Mouse (Mus musculus) megakaryocyte, embryonic 14.5 days (primary cell): Measurements from ENCODE around the gene Lrrn4cl. TPM values are rescaled to one million over a fixed set of nuclear protein-coding genes. Genes with fewer than 3 reads are reported as not detected.

ENCODE experiments used
- H3K27me3 ChIP-seq: replicated peaks from 2 replicates; pipeline ENCODE3; 2012; ENCODE audit warnings: inconsistent platforms
- H3K36me3 ChIP-seq: replicated peaks from 2 replicates; pipeline ENCODE3; 2012; ENCODE audit warnings: low read length, inconsistent platforms, mixed read lengths
- H3K4me1 ChIP-seq: 2 replicates; pipeline ENCODE4 v1.6.1; 2012; ENCODE audit warnings: inconsistent platforms
- H3K4me3 ChIP-seq: replicated peaks from 2 replicates; pipeline ENCODE3; 2012; ENCODE audit warnings: moderate library complexity, mild to moderate bottlenecking, inconsistent platforms
- H3K9me3 ChIP-seq: 2 replicates; pipeline ENCODE4 v1.6.1; 2012; ENCODE audit warnings: inconsistent platforms
- FLI1 ChIP-seq: IDR thresholded peaks from 2 replicates; pipeline ENCODE4 v1.6.1; 2012; ENCODE audit warnings: low read length, inconsistent platforms, mixed read lengths
- GATA1 ChIP-seq: IDR thresholded peaks from 3 replicates; pipeline ENCODE4 v1.6.1; 2012; ENCODE audit warnings: mixed read lengths, low read length, inconsistent platforms, borderline replicate concordance
- polyA plus RNA-seq: library from polyadenylated mRNA; stranded (reverse); fragments of >175 nt; gene quantifications from 2 replicates; pipeline ENCODE4 v1.2.3, GENCODE M21; 2012; ENCODE audit warnings: low replicate concordance; ENCODE audit not compliant: insufficient read depth

Gene Lrrn4cl
- polyA plus RNA-seq, 1 experiment: 0.23 TPM

DNA sequence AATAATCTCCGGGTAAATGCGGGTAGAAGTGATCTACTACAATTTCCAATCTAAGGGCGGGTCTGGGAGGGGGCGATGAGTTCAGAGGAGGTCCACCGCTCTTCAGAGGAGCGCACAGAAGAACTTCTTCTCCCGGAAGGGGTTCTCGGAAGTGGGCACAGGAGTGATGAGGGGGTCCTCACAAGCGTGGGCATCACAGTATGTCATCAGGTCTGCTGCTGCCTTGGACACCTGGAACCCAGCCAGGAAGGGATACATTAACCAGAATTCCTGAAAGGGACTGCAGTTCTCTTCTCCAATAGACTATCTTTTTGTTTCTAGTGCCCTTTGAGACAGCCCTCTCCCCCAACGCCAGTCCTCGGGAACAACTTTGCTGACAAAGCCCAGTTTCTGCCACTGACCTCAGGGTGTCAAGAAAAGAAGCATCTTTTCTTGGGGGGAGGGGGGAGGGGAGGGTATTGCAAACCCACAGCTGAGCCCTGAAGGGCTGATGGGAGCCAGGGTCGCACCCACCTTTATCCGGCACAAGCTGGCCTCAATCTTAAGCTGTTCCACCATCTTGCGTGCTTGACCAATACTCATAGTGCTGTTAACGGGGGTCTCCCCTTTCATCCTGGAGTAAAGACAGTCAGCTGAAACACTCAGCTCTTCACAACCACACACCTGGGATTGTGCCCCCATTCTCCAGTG lies 12.4 kb upstream of the Lrrn4cl start:
- peak overlapping the region; percentile 93 for H3K4me3 ChIP-seq
- TF ChIP-seq GATA1: no peak
- H3K9me3 ChIP-seq: no peaks in the 10 kb centered on the region
- no peaks in the 10 kb centered on the region for H3K27me3 ChIP-seq
- peaks cover 59% of the 10 kb centered on the region for H3K36me3 ChIP-seq
- H3K4me1 ChIP-seq: peaks cover 58% of the 10 kb centered on the region

DNA sequence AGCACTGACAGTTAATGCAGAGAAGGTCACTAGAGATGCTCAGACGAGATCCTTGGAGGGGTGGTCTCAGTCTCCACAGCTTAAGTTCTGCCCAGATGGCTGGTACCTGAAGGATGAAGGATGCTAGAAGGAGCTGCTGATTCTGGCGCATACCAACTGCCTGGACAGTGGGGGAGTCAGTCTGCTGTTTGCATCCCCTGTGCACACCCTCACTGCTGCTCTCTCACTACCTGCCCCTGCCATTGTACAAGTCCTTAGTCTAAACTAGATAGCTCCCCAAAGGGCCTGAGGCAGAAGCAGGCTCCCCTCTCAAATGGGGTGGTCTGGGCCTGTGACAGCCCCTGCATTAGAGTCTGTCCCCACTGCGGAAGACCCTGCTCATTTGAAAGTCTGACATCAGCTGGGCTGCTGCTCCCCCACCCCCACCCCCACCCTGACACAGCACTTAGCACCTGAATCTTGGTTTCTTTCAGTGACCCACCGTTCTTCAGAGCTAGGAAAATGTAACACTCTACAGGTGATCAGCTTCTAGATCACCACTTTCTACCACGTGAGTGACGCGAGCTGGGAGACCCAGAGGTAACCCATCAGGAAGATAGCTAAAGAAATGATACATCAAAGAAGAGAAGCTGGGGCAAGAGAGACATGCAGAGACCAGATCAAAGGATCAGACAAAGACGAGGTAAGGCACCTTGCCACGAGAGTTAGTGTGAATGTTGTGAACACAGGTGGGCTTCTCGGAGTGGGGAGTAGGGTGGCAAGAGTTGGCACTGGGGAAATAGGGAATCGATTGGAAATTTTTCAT lies 11.3 kb upstream of the Lrrn4cl start, which contains the start of gene Gng3:
Gng3 (minus strand) TSS at position 92 of the 805 bp plus-strand sequence.
- peaks cover 56% of the 10 kb centered on the region for H3K36me3 ChIP-seq
- no peak for TF ChIP-seq GATA1
- no peak for TF ChIP-seq FLI1
- no peaks in the 10 kb centered on the region for H3K27me3 ChIP-seq
- H3K4me1 ChIP-seq: peaks cover 59% of the 10 kb centered on the region
- no peaks in the 10 kb centered on the region for H3K9me3 ChIP-seq
- H3K4me3 ChIP-seq: peak within 1 kb of the TSS; percentile 94

DNA sequence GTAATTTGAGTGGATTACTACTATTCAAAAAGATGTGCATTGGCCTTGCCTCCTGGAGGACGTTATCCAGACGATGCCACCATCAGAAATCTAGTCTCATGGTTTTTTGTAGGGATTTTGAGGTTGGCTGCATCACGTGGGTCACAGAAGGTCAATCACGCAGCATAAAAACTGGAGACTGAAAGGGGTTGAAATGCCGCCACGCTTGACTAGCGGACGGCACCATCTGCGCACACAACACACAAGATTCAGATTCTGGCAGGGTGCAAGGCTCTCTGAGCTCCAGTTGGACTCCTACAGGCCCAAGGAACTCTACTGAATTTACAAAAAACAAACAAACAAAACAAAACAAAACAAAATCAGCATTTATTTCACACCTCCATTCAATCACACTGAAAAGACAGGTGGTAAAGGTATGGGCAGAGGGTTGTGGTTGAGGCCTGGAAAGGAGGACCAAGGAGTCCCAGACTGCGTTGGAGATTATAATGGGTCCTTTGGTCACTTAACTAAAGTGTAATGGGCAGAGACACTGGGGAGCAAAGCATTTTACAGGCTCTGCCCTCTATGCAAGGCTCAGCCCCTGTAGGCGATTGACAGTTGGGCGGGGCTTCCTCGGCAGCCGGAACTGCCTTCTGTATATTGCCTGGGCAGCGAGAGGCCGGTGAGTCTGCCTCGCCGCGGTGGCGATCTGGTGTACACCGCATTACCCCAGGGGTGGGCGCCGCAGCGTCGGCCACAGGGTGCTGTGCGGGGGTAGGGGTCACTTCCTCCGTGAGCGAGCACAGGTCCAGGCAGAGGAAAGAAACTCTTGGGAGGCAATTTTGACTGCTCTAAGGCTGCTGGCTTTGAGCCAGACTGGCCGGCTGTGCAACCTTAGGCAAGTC lies 10.4 kb upstream of the Lrrn4cl start:
- peak overlapping the region; percentile 94 for H3K4me3 ChIP-seq
- H3K9me3 ChIP-seq: no peaks in the 10 kb centered on the region
- no peak for TF ChIP-seq GATA1
- no peak for TF ChIP-seq FLI1
- H3K27me3 ChIP-seq: no peaks in the 10 kb centered on the region
- H3K4me1 ChIP-seq: peaks cover 62% of the 10 kb centered on the region
- H3K36me3 ChIP-seq: peaks cover 55% of the 10 kb centered on the region

DNA sequence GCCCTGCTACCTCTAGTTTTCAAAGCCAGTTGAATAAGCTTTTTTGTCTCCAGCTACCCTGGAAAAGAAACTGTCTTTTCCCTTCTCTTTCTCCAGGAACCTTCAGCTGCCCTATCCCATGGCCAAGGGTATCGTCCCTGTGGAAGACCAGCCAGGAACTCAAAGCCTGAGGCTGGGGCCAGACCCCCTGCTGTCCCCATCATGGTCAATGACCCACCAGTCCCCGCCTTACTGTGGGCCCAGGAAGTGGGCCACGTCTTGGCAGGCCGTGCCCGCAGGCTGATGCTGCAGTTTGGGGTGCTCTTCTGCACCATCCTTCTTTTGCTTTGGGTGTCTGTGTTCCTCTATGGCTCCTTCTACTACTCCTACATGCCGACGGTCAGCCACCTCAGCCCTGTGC lies 9.6 kb upstream of the Lrrn4cl start:
- peaks cover 62% of the 10 kb centered on the region for H3K4me1 ChIP-seq
- peaks cover 55% of the 10 kb centered on the region for H3K36me3 ChIP-seq
- peak overlapping the region; percentile 94 for H3K4me3 ChIP-seq
- H3K9me3 ChIP-seq: no peaks in the 10 kb centered on the region
- TF ChIP-seq FLI1 (no peak), GATA1 (no peak)
- no peaks in the 10 kb centered on the region for H3K27me3 ChIP-seq

DNA sequence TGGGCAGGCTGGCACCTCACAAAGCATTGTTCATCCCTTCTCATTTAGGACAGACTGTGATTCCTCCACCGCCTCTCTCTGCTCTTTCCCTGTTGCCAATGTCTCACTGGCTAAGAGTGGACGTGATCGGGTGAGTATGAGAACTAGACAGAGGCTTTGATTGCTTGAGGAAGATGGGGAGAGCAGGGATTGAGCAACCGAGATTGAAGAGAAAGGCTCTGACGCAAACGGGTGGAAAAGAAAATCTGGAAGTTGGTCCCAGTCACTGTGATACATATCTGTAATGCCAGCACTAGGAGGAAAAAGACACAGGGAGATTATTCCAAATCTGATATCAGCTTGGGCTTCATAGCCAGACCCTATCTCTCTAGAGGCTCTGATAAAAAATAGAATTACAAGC lies 7.6 kb upstream of the Lrrn4cl start:
- peak overlapping the region; percentile 40 for H3K4me3 ChIP-seq
- peaks cover 71% of the 10 kb centered on the region for H3K36me3 ChIP-seq
- H3K9me3 ChIP-seq: no peaks in the 10 kb centered on the region
- no peaks in the 10 kb centered on the region for H3K27me3 ChIP-seq
- TF ChIP-seq GATA1 (no peak), FLI1 (no peak)
- H3K4me1 ChIP-seq: peaks cover 50% of the 10 kb centered on the region

DNA sequence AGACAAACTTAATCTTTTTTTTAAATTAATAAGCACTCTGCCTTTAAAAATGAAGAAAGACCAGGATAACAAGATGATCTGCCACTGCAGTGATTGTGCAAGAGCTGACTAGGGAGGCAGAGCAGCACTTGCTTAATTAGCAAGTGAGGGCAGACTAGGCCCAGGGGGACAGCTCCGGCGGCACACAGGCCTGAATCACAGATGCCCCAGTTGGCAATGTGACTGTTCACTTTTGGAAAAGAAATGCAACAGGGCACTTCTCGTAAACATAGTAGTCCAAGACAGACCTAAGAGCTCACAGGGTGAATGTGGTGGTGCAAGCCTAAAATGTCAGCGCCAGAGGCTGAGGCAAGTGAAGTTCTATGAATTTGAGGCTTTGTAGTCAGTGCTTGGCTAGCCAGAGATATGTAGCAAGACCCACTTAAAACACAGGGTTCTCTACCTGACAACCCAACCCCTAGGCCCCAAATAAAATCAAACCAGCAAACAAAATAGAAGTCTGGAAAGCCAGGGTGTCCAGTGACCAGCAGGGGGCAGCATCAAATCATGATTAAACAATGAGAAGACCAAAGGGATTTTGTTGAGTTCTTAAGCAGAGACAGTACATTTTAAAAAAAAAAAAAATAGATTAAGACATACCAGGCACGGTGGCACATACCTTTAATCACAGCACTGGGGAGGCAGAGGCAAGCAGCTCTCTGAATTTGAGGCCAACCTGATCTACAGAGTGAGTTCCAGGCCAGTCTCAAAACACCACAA lies 6.0 kb upstream of the Lrrn4cl start:
- Histone ChIP-seq H3K9me3 (no peaks in the 10 kb centered on the region), H3K4me1 (peaks cover 35% of the 10 kb centered on the region), H3K27me3 (no peaks in the 10 kb centered on the region), H3K36me3 (peaks cover 79% of the 10 kb centered on the region), H3K4me3 (no peak overlapping the region)
- no peak for TF ChIP-seq FLI1
- no peak for TF ChIP-seq GATA1

DNA sequence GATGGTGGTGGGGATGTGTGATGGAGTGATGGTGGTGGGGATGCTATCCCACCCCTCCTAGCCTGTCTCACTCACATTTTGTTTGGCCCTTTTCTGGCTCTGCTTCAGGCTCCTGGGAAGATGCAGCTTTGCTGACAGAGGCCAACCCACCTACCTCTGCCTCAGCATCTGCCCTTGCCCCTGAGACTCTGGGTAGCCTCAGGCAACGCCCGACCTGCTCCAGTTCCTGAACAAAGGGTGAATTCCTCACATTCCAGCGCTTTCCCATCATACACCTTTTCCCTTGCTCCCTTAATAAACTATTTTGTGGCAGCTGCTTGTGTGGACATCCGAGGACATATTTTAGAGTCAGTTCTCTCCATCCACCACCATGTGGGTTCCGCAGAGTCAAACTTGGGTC lies 2.2 kb upstream of the Lrrn4cl start:
- Histone ChIP-seq H3K27me3 (peaks cover 2% of the 10 kb centered on the region), H3K4me1 (peaks cover 23% of the 10 kb centered on the region), H3K4me3 (no peak overlapping the region), H3K36me3 (peaks cover 57% of the 10 kb centered on the region), H3K9me3 (no peaks in the 10 kb centered on the region)
- TF ChIP-seq FLI1 (no peak), GATA1 (no peak)

DNA sequence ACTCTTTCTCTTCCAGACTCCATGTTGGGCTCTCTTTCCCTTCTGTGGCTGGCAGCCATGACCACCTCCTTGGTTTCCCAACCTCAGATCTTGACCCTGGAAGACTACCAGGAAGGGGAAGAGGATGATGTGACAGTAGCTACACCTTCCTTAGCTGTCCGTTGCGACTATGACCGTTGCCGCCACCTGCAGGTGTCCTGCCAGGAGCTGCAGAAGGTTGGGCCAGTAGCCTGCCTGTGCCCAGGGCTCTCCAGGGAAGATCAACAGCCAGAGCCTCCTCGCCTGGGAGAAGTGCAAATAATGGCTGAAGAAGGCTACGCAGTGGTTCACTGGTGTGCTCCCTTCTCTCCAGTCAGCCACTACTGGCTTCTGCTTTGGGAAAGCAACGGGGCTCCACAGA lies 1.1 kb downstream of the Lrrn4cl start:
- H3K4me1 ChIP-seq: peaks cover 19% of the 10 kb centered on the region
- H3K9me3 ChIP-seq: no peaks in the 10 kb centered on the region
- no peak overlapping the region for H3K4me3 ChIP-seq
- H3K27me3 ChIP-seq: peaks cover 2% of the 10 kb centered on the region
- TF ChIP-seq GATA1: no peak
- TF ChIP-seq FLI1: no peak
- peaks cover 28% of the 10 kb centered on the region for H3K36me3 ChIP-seq

DNA sequence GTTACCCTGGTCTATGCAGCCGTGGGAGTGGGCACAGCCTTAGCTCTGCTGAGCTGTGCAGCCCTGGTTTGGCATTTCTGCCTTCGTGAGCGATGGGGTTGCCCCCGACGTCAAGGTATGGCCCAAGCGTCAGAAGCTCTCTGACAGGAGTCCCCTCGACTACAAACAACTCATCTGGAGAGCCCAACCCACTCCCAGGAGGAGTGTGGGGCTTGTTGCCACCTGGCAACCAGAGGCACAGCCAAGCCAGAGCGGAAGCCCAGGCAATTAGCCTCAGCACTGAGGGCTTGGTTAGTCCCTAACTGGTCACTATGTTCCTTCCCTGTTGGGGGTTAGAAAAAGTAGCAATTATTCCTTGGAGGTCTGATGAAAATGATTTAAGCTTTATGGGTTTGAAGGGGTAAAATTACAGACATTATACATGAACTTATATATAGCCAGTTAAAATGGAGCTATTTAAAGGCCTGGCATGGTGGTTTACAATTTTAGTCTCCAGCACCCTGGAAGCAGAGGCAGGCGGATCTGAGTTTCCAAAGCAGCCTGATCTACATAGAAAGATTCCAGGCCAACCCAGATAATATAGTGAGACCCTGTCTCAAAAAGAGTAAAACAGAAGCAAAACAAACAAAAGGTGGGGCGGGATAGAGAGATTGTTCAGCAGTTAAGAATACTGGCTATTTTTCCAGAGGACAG lies 1.8 kb downstream of the Lrrn4cl start:
- Histone ChIP-seq H3K4me1 (peaks cover 19% of the 10 kb centered on the region), H3K4me3 (no peak overlapping the region), H3K27me3 (peaks cover 2% of the 10 kb centered on the region), H3K36me3 (peaks cover 21% of the 10 kb centered on the region), H3K9me3 (no peaks in the 10 kb centered on the region)
- no peak for TF ChIP-seq FLI1
- no peak for TF ChIP-seq GATA1
